ENCODE assay signal across 23 mouse cellular contexts in genomic region chr17:9298231-9298630, GRCm38 (mm10).
DNase-seq lines count a peak whose midpoint lies in the region; ATAC-seq and TF ChIP-seq lines count a peak whose summit lies in the region.
"Had no signal": no experiment of that assay in that cellular context is flagged by ENCODE, and none has a peak within 500 bp of the region (broad histone marks: within the 10 kb centered on the region; RNA-seq: fewer than 3 reads in every experiment).

No protein-coding gene starts in this region.

- in situ Hi-C loops in CH12.LX (cut with MboI; ENCODE audit: low pct_ligation_motif_present, low pct_unique_long_range_greater_than_20kb, low sequenced_read_pairs), result no loop called here

- H3K79me2 ChIP-seq in C2C12 (ENCODE audit: control insufficient read depth, insufficient read depth), result no peaks in the 10 kb centered on the region
- no peaks in the 10 kb centered on the region for H3K79me2 ChIP-seq in CH12.LX (replicated peaks; ENCODE audit: control insufficient read depth, extremely low read depth, insufficient read depth, poor library complexity, severe bottlenecking)
- no peaks in the 10 kb centered on the region for H3K79me2 ChIP-seq in MEL (ENCODE audit: control insufficient read depth, insufficient read depth, low read length, poor library complexity)

- WGBS in midbrain, embryonic 11.5 days, result 92% methylated on average over 1 of the region's 1 CpGs

- H3K9me3 ChIP-seq in CH12.LX (replicated peaks; ENCODE audit: low read length) (no peaks in the 10 kb centered on the region), MEL (replicated peaks; ENCODE audit: insufficient read depth, low read length) (no peaks in the 10 kb centered on the region)
- no peaks in the 10 kb centered on the region for H3K9me3 ChIP-seq in midbrain, embryonic 11.5 days (ENCODE audit: control insufficient read depth, low read length)
- H3K9me3 ChIP-seq: G1E had no signal

- dilution Hi-C loops in CH12.LX (cut with MboI; ENCODE audit: extremely low pct_ligation_motif_present, extremely low pct_unique_long_range_greater_than_20kb, low sequenced_read_pairs), result no loop called here

- H3K36me3 ChIP-seq in C2C12 (ENCODE audit: control insufficient read depth, insufficient read depth) (no peaks in the 10 kb centered on the region), CH12.LX (replicated peaks in 1 of 2; ENCODE audit: control insufficient read depth in 1 of 2, insufficient read depth in 1 of 2, low read length in 1 of 2) (no peaks in the 10 kb centered on the region), MEL (ENCODE audit: control insufficient read depth in 1 of 2, insufficient read depth in 2 of 2, low read length in 2 of 2) (no peaks in the 10 kb centered on the region)
- H3K36me3 ChIP-seq in midbrain, embryonic 11.5 days (ENCODE audit: control insufficient read depth, insufficient read depth, low read length), result no peaks in the 10 kb centered on the region
- H3K36me3 ChIP-seq: G1E had no signal

- H3K79me3 ChIP-seq in C2C12 (ENCODE audit: low read depth), result no peaks in the 10 kb centered on the region

- no peak overlapping the region for H3K4me2 ChIP-seq in CH12.LX (ENCODE audit: insufficient read depth, low read depth, poor library complexity, severe bottlenecking)
- H3K4me2 ChIP-seq in midbrain, embryonic 11.5 days, result no peak overlapping the region

- DNase-seq in CH12.LX (ENCODE audit: extremely low read depth) (no peak), MEL (ENCODE audit: low read depth, low spot score) (no peak)
- DNase-seq in midbrain, embryonic 11.5 days (ENCODE audit: low spot score, missing footprints), result no peak
- no peak for DNase-seq in thymus, postnatal 25 days
- DNase-seq: adrenal gland, adult 2 months; adrenal gland, adult 8-10 months; adrenal gland, postnatal 10 days; adrenal gland, postnatal 14 days; adrenal gland, postnatal 25 days; adrenal gland, postnatal 36 days; B cell, adult 2 months; cerebellum, adult 11 months; cerebellum, adult 11-12 months; cerebellum, adult 18-20 months; cerebellum, adult 2 months; cerebellum, adult 8-10 months; cerebellum, adult 9-10 months had no signal

- no peak overlapping the region for H3K9ac ChIP-seq in CH12.LX (ENCODE audit: insufficient read depth, low read depth)
- H3K9ac ChIP-seq in MEL (ENCODE audit: control insufficient read depth, low read depth, low read length, poor library complexity, severe bottlenecking), result no peak overlapping the region
- H3K9ac ChIP-seq in midbrain, embryonic 11.5 days (ENCODE audit: low read length), result no peak overlapping the region

- H3K4me3 ChIP-seq in C2C12 (ENCODE audit: insufficient read depth, poor library complexity, severe bottlenecking), result no peak overlapping the region
- H3K4me3 ChIP-seq in CH12.LX (replicated peaks in 1 of 3; ENCODE audit: low read depth in 2 of 3, low read length in 2 of 3, poor library complexity in 1 of 3), result no peak overlapping the region
- no peak overlapping the region for H3K4me3 ChIP-seq in MEL (ENCODE audit: control insufficient read depth in 1 of 2, insufficient read depth in 1 of 2, low read depth in 2 of 2, low read length in 2 of 2)
- H3K4me3 ChIP-seq in midbrain, embryonic 11.5 days (ENCODE audit: low read depth, low read length), result no peak overlapping the region

- no peak for ATAC-seq in midbrain, embryonic 11.5 days (ENCODE audit: low FRiP score)
- ATAC-seq in megakaryocyte progenitor cell, adult 5-6 weeks (replicated peaks; ENCODE audit: poor library complexity), result no peak
- ATAC-seq: activated CD4-positive, CD25-positive, alpha-beta regulatory T cell, adult 4 months; CD4-positive, CD25-positive, alpha-beta regulatory T cell, adult 4 months; Patski had no signal

- TF ChIP-seq EP300 in CH12.LX (IDR thresholded peaks at IDR 0.05; ENCODE audit: low read length), result no peak
- TF ChIP-seq EP300 in MEL (IDR thresholded peaks at IDR 0.05; ENCODE audit: low read depth in 1 of 2, low read length in 2 of 2), result no peak

- H3K27ac ChIP-seq in CH12.LX (ENCODE audit: insufficient read depth, low read depth) (no peak overlapping the region), MEL (ENCODE audit: control insufficient read depth, low read depth, low read length) (no peak overlapping the region)
- H3K27ac ChIP-seq in midbrain, embryonic 11.5 days (ENCODE audit: low read depth, low read length), result no peak overlapping the region

- TF ChIP-seq POLR2A in CH12.LX (IDR thresholded peaks at IDR 0.05; ENCODE audit: low read depth, low read length) (no peak), MEL (IDR thresholded peaks at IDR 0.05; ENCODE audit: control insufficient read depth in 1 of 2, insufficient read depth in 1 of 2, low read depth in 1 of 2, low read length in 2 of 2, poor library complexity in 1 of 2) (no peak)

- no peak overlapping the region for H3ac ChIP-seq in C2C12 (ENCODE audit: control insufficient read depth, insufficient read length, low read depth)

- no peaks in the 10 kb centered on the region for H3K27me3 ChIP-seq in C2C12 (ENCODE audit: control insufficient read depth, insufficient read depth, insufficient read length)
- H3K27me3 ChIP-seq in CH12.LX (replicated peaks), result no peaks in the 10 kb centered on the region
- no peaks in the 10 kb centered on the region for H3K27me3 ChIP-seq in MEL (ENCODE audit: control insufficient read depth in 1 of 2, insufficient read depth in 2 of 2, low read length in 2 of 2)
- no peaks in the 10 kb centered on the region for H3K27me3 ChIP-seq in midbrain, embryonic 11.5 days (ENCODE audit: control insufficient read depth, insufficient read depth, low read length)

- H3K4me1 ChIP-seq in CH12.LX (ENCODE audit: control insufficient read depth in 1 of 2, insufficient read depth in 2 of 2) (no peaks in the 10 kb centered on the region), MEL (ENCODE audit: control insufficient read depth in 1 of 2, insufficient read depth in 2 of 2, low read length in 2 of 2) (no peaks in the 10 kb centered on the region)
- no peaks in the 10 kb centered on the region for H3K4me1 ChIP-seq in midbrain, embryonic 11.5 days (ENCODE audit: control insufficient read depth, insufficient read depth, low read length)

- TF ChIP-seq RAD21 in CH12.LX (IDR thresholded peaks at IDR 0.05; ENCODE audit: low read depth, low read length) (no peak), MEL (IDR thresholded peaks at IDR 0.05; ENCODE audit: low read depth, low read length) (no peak)

- no peak for TF ChIP-seq CTCF in C2C12 (IDR thresholded peaks at IDR 0.05; ENCODE audit: control insufficient read depth, insufficient read depth, insufficient read length)
- no peak for TF ChIP-seq CTCF in CH12.LX (conservative IDR thresholded peaks at IDR 0.05 in 1 of 2, IDR thresholded peaks at IDR 0.05 in 1 of 2; ENCODE audit: low read depth in 2 of 2, low read length in 2 of 2)
- no peak for TF ChIP-seq CTCF in MEL (IDR thresholded peaks at IDR 0.05 in 2 of 3, conservative IDR thresholded peaks at IDR 0.05 in 1 of 3; ENCODE audit: control insufficient read depth in 1 of 3, insufficient read depth in 1 of 3, low read depth in 2 of 3, low read length in 3 of 3, poor library complexity in 1 of 3, severe bottlenecking in 1 of 3)

TF ChIP-seq in C2C12, 6 proteins besides CTCF, POLR2A, EP300 and RAD21:
- TF ChIP-seq MAX (IDR thresholded peaks at IDR 0.05) (no peak), USF1 (IDR thresholded peaks at IDR 0.05; ENCODE audit: low read depth) (peak; percentile 72)

TF ChIP-seq in CH12.LX, 34 proteins besides CTCF, POLR2A, EP300 and RAD21:
- TF ChIP-seq MAFK (IDR thresholded peaks at IDR 0.05; ENCODE audit: insufficient replicate concordance, low read length), result no peak
- no peak for TF ChIP-seq MAX (IDR thresholded peaks at IDR 0.05; ENCODE audit: low read length)
- no peak for TF ChIP-seq PAX5 (IDR thresholded peaks at IDR 0.05; ENCODE audit: low read length)
- peak; percentile 23; the same call in 1 of the 2 replicates for TF ChIP-seq USF1 (IDR thresholded peaks at IDR 0.05; ENCODE audit: low read depth, low read length)
- TF ChIP-seq USF2 (conservative IDR thresholded peaks at IDR 0.05; ENCODE audit: low read depth, low read length), result peak; percentile 64
TF ChIP-seq in CH12.LX: peak in this region for 2.

TF ChIP-seq in MEL, 35 proteins besides CTCF, POLR2A, EP300 and RAD21:
- no peak for TF ChIP-seq NELFE (IDR thresholded peaks at IDR 0.05; ENCODE audit: low read depth, low read length)
- TF ChIP-seq USF1 (IDR thresholded peaks at IDR 0.05; ENCODE audit: low read depth, low read length), result peak; percentile 43; the same call in 1 of the 2 replicates
